Mouse (Mus musculus): ENCODE data around the gene Ech1. TPM values are rescaled to one million over a fixed set of nuclear protein-coding genes. Genes with fewer than 3 reads are reported as not detected.

Ech1 gene
- total and polyA plus RNA-seq, 3 experiments = 74.7 to 99.5 TPM; not detected in 1

GRCm38 (mm10) chr7:28822993-28823903 is 1.8 kb upstream of the Ech1 start:
- H3K36me3 ChIP-seq (ENCODE audit: control insufficient read depth in 1 of 2, insufficient read depth in 2 of 2, low read length in 2 of 2) = peaks cover 19 to 72% of the 10 kb centered on the region in 2 experiments
- no peaks in the 10 kb centered on the region for H3K27me3 ChIP-seq (ENCODE audit: control insufficient read depth in 1 of 2, insufficient read depth in 2 of 2, low read length in 2 of 2)
- no peak overlapping the region for H3K4me3 ChIP-seq (ENCODE audit: control insufficient read depth in 1 of 2, insufficient read depth in 1 of 2, low read depth in 2 of 2, low read length in 2 of 2)
- H3K4me1 ChIP-seq (ENCODE audit: control insufficient read depth in 1 of 2, insufficient read depth in 2 of 2, low read length in 2 of 2) = peaks cover 10 to 60% of the 10 kb centered on the region in 2 experiments
- TF ChIP-seq TBP (IDR thresholded peaks at IDR 0.05; ENCODE audit: low read depth, low read length) (peak; percentile 4; the same call in 1 of the 2 replicates), ZNF384 (IDR thresholded peaks at IDR 0.05; ENCODE audit: low read depth, low read length) (no peak), UBTF (IDR thresholded peaks at IDR 0.05; ENCODE audit: borderline replicate concordance, insufficient read depth, low read depth, low read length) (no peak), ETS1 (IDR thresholded peaks at IDR 0.05; ENCODE audit: low read depth, low read length) (peak; percentile 45; the same call in 1 of the 2 replicates), ELF1 (IDR thresholded peaks at IDR 0.05; ENCODE audit: low read depth, low read length) (0 out of 2 replicates have a peak, but pooled peaks have one; percentile 25), EP300 (IDR thresholded peaks at IDR 0.05; ENCODE audit: low read depth in 1 of 2, low read length in 2 of 2) (peak in 1 of 2 experiments; percentile 21; a peak in 1 of 4 replicates), JUND (IDR thresholded peaks at IDR 0.05; ENCODE audit: low read depth, low read length) (no peak), RCOR1 (IDR thresholded peaks at IDR 0.05; ENCODE audit: low read depth, low read length) (peak; percentile 64), POLR2AphosphoS2 (IDR thresholded peaks at IDR 0.05; ENCODE audit: low read length) (peak; percentile 97), ZMIZ1 (IDR thresholded peaks at IDR 0.05; ENCODE audit: low read depth, low read length) (peak; percentile 52; the same call in 1 of the 2 replicates), TAL1 (IDR thresholded peaks at IDR 0.05; ENCODE audit: low read length) (peak; percentile 7; the same call in 1 of the 2 replicates), MYC (IDR thresholded peaks at IDR 0.05; ENCODE audit: low read depth, low read length) (0 out of 2 replicates have a peak, but pooled peaks have one; percentile 10), MXI1 (IDR thresholded peaks at IDR 0.05; ENCODE audit: low read depth, low read length) (peak; percentile 49; the same call in 1 of the 2 replicates), POLR2A (IDR thresholded peaks at IDR 0.05; ENCODE audit: control insufficient read depth in 1 of 2, insufficient read depth in 1 of 2, low read depth in 1 of 2, low read length in 2 of 2, poor library complexity in 1 of 2) (peak in 1 of 2 experiments; percentile 40; a peak in 1 of 4 replicates), CTCF (IDR thresholded peaks at IDR 0.05 in 2 of 3, conservative IDR thresholded peaks at IDR 0.05 in 1 of 3; ENCODE audit: control insufficient read depth in 1 of 3, insufficient read depth in 1 of 3, low read depth in 2 of 3, low read length in 3 of 3, poor library complexity in 1 of 3, severe bottlenecking in 1 of 3) (no peak), GATA1 (IDR thresholded peaks at IDR 0.05; ENCODE audit: low read depth, low read length) (peak; percentile 69)
- peak overlapping the region; percentile 79 for H3K27ac ChIP-seq (ENCODE audit: control insufficient read depth, low read depth, low read length)
- no peak overlapping the region for H3K9ac ChIP-seq (ENCODE audit: control insufficient read depth, low read depth, low read length, poor library complexity, severe bottlenecking)
- peaks cover 4% of the 10 kb centered on the region for H3K79me2 ChIP-seq (ENCODE audit: control insufficient read depth, insufficient read depth, low read length, poor library complexity)
- peak; percentile 81 for DNase-seq (ENCODE audit: low read depth, low spot score)
- no peaks in the 10 kb centered on the region for H3K9me3 ChIP-seq (replicated peaks; ENCODE audit: insufficient read depth, low read length)

GRCm38 (mm10) chr7:28823932-28824331 is 1.1 kb upstream of the Ech1 start:
- peaks cover 10 to 56% of the 10 kb centered on the region in 2 experiments for H3K4me1 ChIP-seq (ENCODE audit: control insufficient read depth in 1 of 2, insufficient read depth in 2 of 2, low read length in 2 of 2)
- peak; percentile 49 for DNase-seq (ENCODE audit: low read depth, low spot score)
- H3K4me3 ChIP-seq (ENCODE audit: control insufficient read depth in 1 of 2, insufficient read depth in 1 of 2, low read depth in 2 of 2, low read length in 2 of 2) = no peak overlapping the region
- H3K36me3 ChIP-seq (ENCODE audit: control insufficient read depth in 1 of 2, insufficient read depth in 2 of 2, low read length in 2 of 2) = peaks cover 17 to 65% of the 10 kb centered on the region in 2 experiments
- peaks cover 4% of the 10 kb centered on the region for H3K79me2 ChIP-seq (ENCODE audit: control insufficient read depth, insufficient read depth, low read length, poor library complexity)
- H3K27me3 ChIP-seq (ENCODE audit: control insufficient read depth in 1 of 2, insufficient read depth in 2 of 2, low read length in 2 of 2) = no peaks in the 10 kb centered on the region
- peak overlapping the region; percentile 79 for H3K27ac ChIP-seq (ENCODE audit: control insufficient read depth, low read depth, low read length)
- TF ChIP-seq ZNF384 (IDR thresholded peaks at IDR 0.05; ENCODE audit: low read depth, low read length) = 0 out of 2 replicates have a peak, but pooled peaks have one; percentile 50
- no peak for TF ChIP-seq NRF1 (IDR thresholded peaks at IDR 0.05; ENCODE audit: insufficient read depth, low read depth, low read length, poor library complexity, severe bottlenecking)
- no peaks in the 10 kb centered on the region for H3K9me3 ChIP-seq (replicated peaks; ENCODE audit: insufficient read depth, low read length)
- 0 out of 2 replicates have a peak overlapping the region, but pooled peaks have one; percentile 1 for H3K9ac ChIP-seq (ENCODE audit: control insufficient read depth, low read depth, low read length, poor library complexity, severe bottlenecking)
